Comparison of ENCODE assay signal across 8 mouse cellular contexts in the genomic region with DNA sequence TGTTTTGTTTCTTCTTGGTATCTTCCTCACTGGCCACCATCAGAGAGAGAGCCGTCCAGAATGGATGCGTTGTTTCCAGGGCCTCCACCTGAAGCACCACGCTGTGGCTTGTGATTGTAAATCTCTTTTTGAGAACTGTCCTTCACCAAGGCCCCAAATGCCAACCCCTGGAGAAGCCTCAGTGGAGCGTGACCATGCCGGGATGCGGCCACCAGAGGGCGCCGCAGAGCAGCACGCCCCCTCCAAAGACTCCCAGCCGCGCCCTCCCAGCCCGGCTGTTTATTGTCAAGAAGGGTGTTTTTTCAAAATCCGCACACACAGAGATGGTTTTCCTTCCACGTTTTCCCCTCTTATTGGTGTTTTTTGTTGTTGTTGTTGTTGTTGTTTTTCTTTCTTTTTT.
DNase-seq lines count a peak whose midpoint lies in the region; ATAC-seq and TF ChIP-seq lines count a peak whose summit lies in the region.

No protein-coding gene starts in this region.

- intact Hi-C loops in heart, postnatal 25 days (cut with DNase I): loop anchor here (5.0 to 10.0 kb wide), 4 partner anchors 129 to 619 kb away; a partner anchor contains a TSS

- DNase-seq in c-Kit-positive CD71-negative TER-119-negative erythroid progenitor cells, embryonic 14.5 days (ENCODE audit: low read depth): peak; percentile 43
- peak; percentile 40 for DNase-seq in heart, postnatal 25 days (ENCODE audit: low spot score)
- peak; percentile 74 for DNase-seq in layer of hippocampus, adult 11-12 months (ENCODE audit: low spot score)
- peak; percentile 86 for DNase-seq in lung, postnatal 0 days (ENCODE audit: low spot score)
- DNase-seq in ovary, postnatal 14 days (ENCODE audit: low spot score): peak; percentile 78
- peak; percentile 79 for DNase-seq in thymus, postnatal 14 days

- peak; percentile 83 for TF ChIP-seq CTCF in ES-Bruce4 (IDR thresholded peaks at IDR 0.05; ENCODE audit: low read depth, low read length)
- TF ChIP-seq CTCF in lung, postnatal 0 days (IDR thresholded peaks at IDR 0.05): peak; percentile 96

- no peaks in the 10 kb centered on the region for H3K4me1 ChIP-seq in ES-Bruce4 (ENCODE audit: control insufficient read depth, insufficient read depth, low read length)
- H3K4me1 ChIP-seq in forebrain, embryonic 12.5 days: peaks cover 4% of the 10 kb centered on the region; the same call in 1 of the 2 replicates
- no peaks in the 10 kb centered on the region for H3K4me1 ChIP-seq in lung, postnatal 0 days (ENCODE audit: insufficient read depth, low read depth, low read length)

- H3K9me3 ChIP-seq in ES-Bruce4 (replicated peaks; ENCODE audit: control insufficient read depth, insufficient read depth, low read length, poor library complexity, severe bottlenecking): no peaks in the 10 kb centered on the region
- H3K9me3 ChIP-seq in forebrain, embryonic 12.5 days: no peaks in the 10 kb centered on the region
- H3K9me3 ChIP-seq in lung, postnatal 0 days (ENCODE audit: low read length): no peaks in the 10 kb centered on the region

- no peaks in the 10 kb centered on the region for H3K36me3 ChIP-seq in ES-Bruce4 (ENCODE audit: control insufficient read depth, insufficient read depth, low read length, poor library complexity, severe bottlenecking)
- no peaks in the 10 kb centered on the region for H3K36me3 ChIP-seq in forebrain, embryonic 12.5 days (replicated peaks)
- no peaks in the 10 kb centered on the region for H3K36me3 ChIP-seq in lung, postnatal 0 days (ENCODE audit: insufficient read depth, low read length)

- H3K9ac ChIP-seq in ES-Bruce4 (ENCODE audit: low read depth, poor library complexity, severe bottlenecking): no peak overlapping the region
- H3K9ac ChIP-seq in forebrain, embryonic 12.5 days: no peak overlapping the region
- no peak overlapping the region for H3K9ac ChIP-seq in lung, postnatal 0 days (replicated peaks; ENCODE audit: low read depth)

- H3K4me2 ChIP-seq in forebrain, embryonic 12.5 days: no peak overlapping the region
- H3K4me2 ChIP-seq in lung, postnatal 0 days (replicated peaks; ENCODE audit: low read depth, low read length): peak overlapping the region; percentile 25; the same call in 1 of the 2 replicates

- no peaks in the 10 kb centered on the region for H3K27me3 ChIP-seq in ES-Bruce4 (ENCODE audit: control insufficient read depth, insufficient read depth, low read length, poor library complexity, severe bottlenecking)
- H3K27me3 ChIP-seq in forebrain, embryonic 12.5 days: peaks cover 7% of the 10 kb centered on the region; the same call in 1 of the 2 replicates
- no peaks in the 10 kb centered on the region for H3K27me3 ChIP-seq in lung, postnatal 0 days (replicated peaks; ENCODE audit: insufficient read depth, low read length)

- no peak overlapping the region for H3K4me3 ChIP-seq in ES-Bruce4 (ENCODE audit: low read depth, low read length)
- no peak overlapping the region for H3K4me3 ChIP-seq in forebrain, embryonic 12.5 days (replicated peaks)
- no peak overlapping the region for H3K4me3 ChIP-seq in lung, postnatal 0 days (ENCODE audit: low read depth, low read length)

- WGBS in forebrain, embryonic 12.5 days: 1% methylated on average over 14 of the region's 14 CpGs
- 2% methylated on average over 14 of the region's 14 CpGs for WGBS in lung, postnatal 0 days

- no peak for TF ChIP-seq EP300 in ES-Bruce4 (IDR thresholded peaks at IDR 0.05; ENCODE audit: insufficient read depth, low read depth, low read length)
- TF ChIP-seq EP300 in lung, postnatal 0 days (IDR thresholded peaks at IDR 0.05): no peak

- peak; percentile 83 for ATAC-seq in forebrain, embryonic 12.5 days (ENCODE audit: low FRiP score)
- peak; percentile 76 for ATAC-seq in lung, postnatal 0 days

- TF ChIP-seq POLR2A in ES-Bruce4 (IDR thresholded peaks at IDR 0.05; ENCODE audit: insufficient read depth, low read length): no peak

- H3K27ac ChIP-seq in ES-Bruce4 (ENCODE audit: insufficient read depth, low read length): no peak overlapping the region
- no peak overlapping the region for H3K27ac ChIP-seq in forebrain, embryonic 12.5 days
- H3K27ac ChIP-seq in lung, postnatal 0 days (ENCODE audit: low read length): peak overlapping the region; percentile 91; the same call in 1 of the 2 replicates
